Mouse (Mus musculus) CH12.LX (cell line): ENCODE results near the gene S100a10.

ENCODE experiments used
- CHD2 ChIP-seq: IDR thresholded peaks from 2 replicates; pipeline ENCODE4 v1.6.1; 2011; ENCODE audit warnings: low read length, improper control_type of control experiment
- CTCF ChIP-seq, 2 experiments: IDR thresholded peaks in 1 of 2; conservative IDR thresholded peaks in 1 of 2; 2 replicates each; pipeline ENCODE4 v1.5.1; 2011 to 2012; ENCODE audit warnings: low read depth in 2 of 2, low read length in 2 of 2, improper control_type of control experiment in 1 of 2, inconsistent platforms in 1 of 2, mild to moderate bottlenecking in 1 of 2, moderate library complexity in 1 of 2
- E2F4 ChIP-seq: IDR thresholded peaks from 2 replicates; pipeline ENCODE4 v1.6.1; 2011; ENCODE audit warnings: low read depth, low read length, improper control_type of control experiment; ENCODE audit not compliant: insufficient replicate concordance
- EP300 ChIP-seq: IDR thresholded peaks from 2 replicates; pipeline ENCODE4 v1.6.1; 2011; ENCODE audit warnings: low read length, improper control_type of control experiment
- GABPA ChIP-seq: IDR thresholded peaks from 2 replicates; pipeline ENCODE4 v1.6.1; 2012; ENCODE audit warnings: low read depth, low read length, improper control_type of control experiment, inconsistent platforms; ENCODE audit not compliant: insufficient replicate concordance
- JUN ChIP-seq: IDR thresholded peaks from 2 replicates; pipeline ENCODE4 v1.6.1; 2011; ENCODE audit warnings: low read depth, mild to moderate bottlenecking, low read length, improper control_type of control experiment, moderate library complexity; ENCODE audit not compliant: insufficient read depth
- MAZ ChIP-seq: IDR thresholded peaks from 2 replicates; pipeline ENCODE4 v1.6.1; 2012; ENCODE audit warnings: low read depth, mild to moderate bottlenecking, inconsistent platforms, low read length, improper control_type of control experiment, moderate library complexity
- POLR2A ChIP-seq: IDR thresholded peaks from 2 replicates; pipeline ENCODE4 v1.6.1; 2011; ENCODE audit warnings: low read depth, mild to moderate bottlenecking, improper control_type of control experiment, low read length
- TBP ChIP-seq: conservative IDR thresholded peaks from 2 replicates; pipeline ENCODE4 v1.6.1; 2011; ENCODE audit warnings: low read depth, low read length, improper control_type of control experiment
- UBTF ChIP-seq: IDR thresholded peaks from 2 replicates; pipeline ENCODE4 v1.6.1; 2012; ENCODE audit warnings: low read depth, mild to moderate bottlenecking, inconsistent platforms, low read length, improper control_type of control experiment, moderate library complexity
- USF1 ChIP-seq: IDR thresholded peaks from 2 replicates; pipeline ENCODE4 v1.6.1; 2014; ENCODE audit warnings: low read depth, mild to moderate bottlenecking, inconsistent platforms, low read length, improper control_type of control experiment
- USF2 ChIP-seq: conservative IDR thresholded peaks from 2 replicates; pipeline ENCODE4 v1.6.1; 2011; ENCODE audit warnings: low read depth, low read length, improper control_type of control experiment

DNA sequence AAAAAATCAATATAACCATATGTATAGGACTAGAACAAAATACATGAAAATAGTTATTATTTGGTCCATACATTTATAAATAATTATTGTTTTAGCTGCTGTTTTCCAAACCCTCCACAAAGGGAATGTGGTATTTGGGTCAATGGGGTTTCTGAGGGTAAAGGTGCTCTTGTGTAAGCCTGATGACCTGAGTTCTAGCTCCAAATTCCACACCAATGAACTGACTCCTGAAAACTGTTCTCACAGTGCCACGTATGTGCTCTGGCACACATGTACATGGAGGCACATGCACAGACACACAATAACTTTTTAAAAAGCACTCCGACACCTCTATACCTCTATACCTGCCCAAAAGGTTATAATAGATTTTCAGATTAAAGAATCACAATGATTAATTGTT, 1.6 kb upstream of the S100a10 start:
- TF ChIP-seq CHD2 (no peak), GABPA (no peak), POLR2A (no peak), CTCF (conservative IDR thresholded peaks at IDR 0.05 in 1 of 2, IDR thresholded peaks at IDR 0.05 in 1 of 2; ENCODE audit: low read depth in 2 of 2, low read length in 2 of 2) (no peak), EP300 (no peak), USF1 (no peak), TBP (no peak), USF2 (no peak), JUN (no peak), E2F4 (no peak), MAZ (no peak), UBTF (no peak)
